Mouse (Mus musculus) liver, embryonic 14.5 days (tissue): ENCODE measurements at regions not wholly inside any gene's neighbourhood (a gene's known extent, or its start where the extent isn't known, plus 50 kb on each side); places are given as distances from the start of the nearest gene placed in this dataset.

Experiments
- CTCF ChIP-seq: IDR thresholded peaks from 2 replicates; pipeline ENCODE4 v1.5.1; 2016; ENCODE audit warnings: antibody characterized with exemption, low read depth, control low read depth
- EP300 ChIP-seq: IDR thresholded peaks from 2 replicates; pipeline ENCODE4 v1.6.1; 2016; ENCODE audit warnings: antibody characterized with exemption, low read depth

GRCm38 (mm10) chr7:68930627-68931334 lies 181.7 kb upstream of the Arrdc4 start:
- TF ChIP-seq CTCF (no peak), EP300 (no peak)
